Mouse (Mus musculus) adrenal gland, adult 2 months (tissue): ENCODE results near the gene Ankrd13b. TPM values are rescaled to one million over a fixed set of nuclear protein-coding genes. Genes with fewer than 3 reads are reported as not detected.

Source experiments
- DNase-seq: peaks from one replicate; pipeline ENCODE4 v3.0.0; 2021
- polyA plus RNA-seq: library from polyadenylated mRNA; depleted of rRNA; stranded (reverse); fragments of >200 nt; gene quantifications from 2 replicates; pipeline ENCODE4 v1.2.3, GENCODE M21; 2012; rRNA removed
- total RNA-seq, 2 experiments: library from RNA; stranded (reverse); gene quantifications; 2 replicates each; pipeline ENCODE4 v1.2.3; 2021

Ankrd13b gene
- total and polyA plus RNA-seq, 3 experiments, result 6.0 to 24.7 (median 7.3) TPM

DNA sequence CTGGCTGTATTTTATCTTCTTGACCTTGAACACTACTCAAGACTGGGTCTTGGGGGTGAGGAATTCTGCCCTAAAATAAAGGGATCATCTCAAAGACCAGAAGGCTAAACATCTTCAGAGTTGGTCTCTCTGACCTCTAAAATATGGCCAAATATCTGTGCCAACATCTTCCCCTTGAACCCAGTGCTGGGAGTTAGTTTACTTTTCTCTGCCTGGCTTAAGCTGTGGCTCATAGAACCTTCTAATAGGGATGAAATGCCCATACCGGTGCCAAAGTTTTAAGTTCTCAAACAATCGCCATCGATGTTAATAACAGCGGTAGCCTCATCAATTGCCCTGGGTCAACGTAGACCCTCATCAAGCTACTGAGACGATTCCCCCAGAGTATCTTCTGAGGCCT, 27.6 kb downstream of the Ankrd13b start:
- no peak for DNase-seq

DNA sequence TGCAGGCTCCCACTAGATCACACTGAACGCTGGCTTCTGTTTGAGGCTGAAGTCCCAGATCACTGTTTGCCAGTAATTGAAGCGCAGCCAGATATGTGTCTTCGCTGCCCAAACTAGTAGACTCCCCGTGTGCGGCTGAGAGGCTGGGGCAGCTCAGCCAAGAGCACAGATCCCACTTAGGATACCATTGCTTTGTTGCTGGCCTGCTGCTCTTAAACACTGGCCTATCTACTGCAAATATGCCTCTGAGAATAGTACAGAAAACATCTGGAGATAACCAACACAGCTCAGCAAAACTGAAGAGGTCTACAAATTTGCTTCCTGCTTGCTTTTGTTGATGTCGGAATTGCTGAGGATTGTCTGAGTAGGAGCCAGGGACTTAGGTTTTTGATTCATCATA, 32.6 kb downstream of the Ankrd13b start:
- DNase-seq, result no peak

DNA sequence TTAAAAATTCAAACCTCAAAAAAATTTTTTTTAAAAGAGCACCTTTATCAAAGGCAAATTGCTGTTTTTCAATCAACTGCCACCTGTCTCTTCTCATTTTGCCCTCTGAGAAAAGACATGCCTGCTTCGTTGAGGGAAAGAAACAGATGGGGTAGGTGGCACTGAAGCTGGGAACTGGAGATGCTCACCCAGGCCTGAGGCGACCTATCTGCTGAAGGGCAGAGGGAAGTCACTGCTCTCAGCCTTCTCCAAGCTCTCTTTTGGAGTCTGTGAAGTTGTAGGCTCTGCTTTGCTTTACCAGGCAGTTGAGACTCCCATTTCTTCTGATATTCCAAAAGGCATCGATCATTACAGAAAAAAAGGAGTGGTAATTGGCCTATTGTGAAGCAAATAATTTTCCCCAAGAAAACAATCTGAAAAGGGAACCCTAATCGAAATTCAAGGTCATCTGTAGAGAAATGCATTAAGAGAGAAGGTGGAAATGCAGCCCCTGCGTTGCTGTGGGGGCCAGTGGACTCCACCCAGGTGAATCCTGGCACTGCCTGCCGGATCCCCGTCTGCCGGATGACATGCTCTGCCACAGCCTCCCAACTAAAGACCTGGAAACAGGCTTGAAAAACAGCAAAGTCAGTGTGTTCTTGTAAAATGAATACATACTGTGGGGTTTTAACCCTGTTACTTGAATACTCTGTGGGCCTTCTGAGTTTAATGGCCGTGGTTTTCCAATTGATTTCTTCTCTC, 33.5 kb downstream of the Ankrd13b start:
- DNase-seq, result no peak

DNA sequence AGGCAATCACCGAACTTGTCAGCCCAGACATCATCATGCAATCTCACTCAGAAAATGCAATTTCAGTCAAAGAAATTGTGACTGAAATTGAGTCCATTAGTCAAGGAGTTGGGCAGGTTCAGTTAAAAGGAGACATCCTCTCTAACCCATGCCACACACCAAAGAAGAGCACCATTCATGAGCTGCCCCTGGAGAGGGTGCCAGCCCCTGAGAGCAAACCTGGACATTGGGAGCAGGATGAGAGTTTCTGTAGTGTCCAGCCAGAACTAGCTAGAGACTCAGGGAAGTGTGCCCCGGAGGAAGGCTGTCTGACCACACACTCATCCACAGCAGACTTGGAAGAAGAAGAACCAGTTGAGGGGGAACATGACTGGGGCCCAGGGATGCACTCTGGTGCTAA, 36.1 kb downstream of the Ankrd13b start:
- no peak for DNase-seq

DNA sequence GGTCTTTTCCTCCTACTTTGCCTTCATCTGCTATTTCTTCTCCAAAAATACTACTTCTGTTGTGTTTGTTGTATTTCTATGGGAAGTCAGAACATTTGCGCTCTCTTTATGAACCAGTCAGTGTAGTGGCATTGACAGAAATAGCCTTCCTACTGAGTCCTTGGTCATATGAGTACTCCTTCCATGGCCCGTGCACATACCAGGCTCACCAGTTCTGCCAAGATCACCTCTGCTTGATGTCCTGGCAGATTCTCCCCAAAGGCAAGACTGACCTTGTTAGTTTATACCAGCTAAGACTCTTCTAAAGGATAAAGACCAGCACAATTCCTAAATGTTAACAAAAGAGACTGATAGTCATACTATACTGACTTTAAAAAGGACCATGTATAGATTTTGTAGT, 37.8 kb downstream of the Ankrd13b start:
- no peak for DNase-seq

DNA sequence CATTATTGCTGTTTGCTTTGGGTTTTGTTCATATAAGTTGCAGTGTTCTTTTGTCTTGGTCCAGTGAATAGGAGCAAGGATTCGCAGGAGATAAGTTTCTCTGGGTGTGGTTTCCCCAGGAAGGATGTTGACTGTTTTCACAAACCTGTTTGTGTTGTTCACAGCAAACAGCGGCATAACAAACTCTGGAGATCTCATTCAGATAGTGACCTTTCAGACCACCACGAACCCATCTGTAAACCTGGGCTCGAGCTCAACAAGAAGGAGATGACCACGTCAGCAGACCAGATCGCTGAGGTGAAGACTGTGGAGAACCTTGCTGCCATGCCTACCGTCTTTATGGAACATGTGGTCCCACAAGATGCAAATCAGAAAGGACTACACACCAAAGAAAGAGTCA, 40.3 kb downstream of the Ankrd13b start:
- DNase-seq, result no peak

DNA sequence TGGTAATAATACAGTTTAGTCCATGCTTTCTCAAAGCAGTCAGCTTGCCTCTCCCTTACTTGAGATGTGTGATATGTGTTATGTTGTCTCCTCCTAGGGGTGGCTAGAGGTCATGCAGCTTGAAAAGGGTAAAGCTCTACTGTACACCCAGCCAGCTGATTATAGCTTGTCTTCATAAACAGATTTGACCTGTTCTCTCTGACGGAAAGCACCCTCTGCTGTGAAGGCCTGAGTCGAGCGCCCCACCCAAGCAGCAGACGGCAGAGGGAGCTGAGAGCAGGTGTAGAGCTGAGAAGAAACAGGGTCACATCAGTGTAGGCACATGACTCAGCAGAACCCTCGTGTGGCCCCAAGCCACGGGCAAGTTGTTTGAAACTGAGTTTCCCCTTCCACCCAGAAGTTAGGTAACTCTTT, 42.8 kb downstream of the Ankrd13b start:
- DNase-seq, result peak; percentile 65

DNA sequence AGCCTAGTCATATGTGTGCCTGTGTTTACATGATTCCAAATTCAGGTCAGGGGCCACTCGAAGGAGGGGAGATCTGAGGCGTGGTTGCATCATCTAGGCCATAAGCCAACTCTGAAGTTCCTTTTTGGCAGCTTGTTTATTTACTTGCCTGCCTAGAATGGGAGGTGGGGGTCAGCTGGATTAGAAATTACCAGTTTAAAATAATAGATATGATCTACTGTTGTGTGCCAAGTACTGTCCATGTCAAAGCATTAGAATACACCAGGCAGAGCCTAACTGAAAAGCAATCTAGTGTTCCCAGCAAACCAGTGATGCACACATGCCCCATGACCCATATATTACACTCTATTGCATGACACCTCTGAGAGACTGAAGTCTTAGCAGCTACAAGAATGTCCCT, 44.5 kb downstream of the Ankrd13b start:
- peak; percentile 58 for DNase-seq

DNA sequence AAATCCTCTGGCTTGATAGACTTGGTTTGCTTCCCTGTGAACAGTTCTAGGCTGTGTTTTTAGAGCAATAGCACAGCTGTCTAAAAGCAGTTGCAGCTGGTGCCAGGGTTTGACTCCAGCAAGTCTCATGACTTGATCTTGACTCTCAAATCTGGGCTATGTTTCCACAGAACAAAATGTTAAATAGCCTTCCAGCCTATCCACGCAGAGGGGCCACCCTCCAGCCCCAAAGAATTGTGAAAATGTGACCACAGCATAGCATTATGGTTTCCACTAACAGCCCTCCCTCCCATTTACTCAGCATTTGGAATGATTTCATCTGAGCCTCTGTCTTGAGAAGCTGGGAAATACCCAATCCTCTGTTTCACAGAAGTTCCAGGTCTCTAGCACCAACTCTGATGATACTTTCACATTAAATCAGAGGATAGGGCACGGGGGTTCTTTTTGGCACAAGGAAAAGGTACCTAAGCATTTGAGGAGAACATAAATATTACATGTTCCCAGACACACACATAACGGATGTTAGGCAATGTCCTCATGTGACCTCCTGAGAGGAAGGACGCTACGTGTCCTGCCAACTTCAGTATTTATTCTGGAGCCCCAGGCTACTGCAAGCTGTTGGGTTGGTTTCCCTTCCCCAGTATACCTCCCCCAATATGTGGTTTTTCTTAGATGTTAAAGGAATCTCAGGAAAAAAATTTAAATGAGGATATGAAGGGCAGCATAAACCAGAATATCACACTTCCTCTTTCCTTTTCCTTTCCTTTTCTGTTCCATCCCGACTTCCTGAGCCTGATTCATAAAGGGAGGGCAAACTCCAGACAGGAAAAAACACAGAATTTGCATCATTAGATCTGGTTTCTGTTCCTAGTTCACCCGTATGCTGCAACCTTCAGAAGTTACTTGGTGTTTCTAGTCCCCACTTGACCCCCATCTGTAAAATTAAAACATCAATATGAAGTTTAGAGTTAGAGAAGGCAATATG, 47.0 kb downstream of the Ankrd13b start:
- DNase-seq, result peak; percentile 44

DNA sequence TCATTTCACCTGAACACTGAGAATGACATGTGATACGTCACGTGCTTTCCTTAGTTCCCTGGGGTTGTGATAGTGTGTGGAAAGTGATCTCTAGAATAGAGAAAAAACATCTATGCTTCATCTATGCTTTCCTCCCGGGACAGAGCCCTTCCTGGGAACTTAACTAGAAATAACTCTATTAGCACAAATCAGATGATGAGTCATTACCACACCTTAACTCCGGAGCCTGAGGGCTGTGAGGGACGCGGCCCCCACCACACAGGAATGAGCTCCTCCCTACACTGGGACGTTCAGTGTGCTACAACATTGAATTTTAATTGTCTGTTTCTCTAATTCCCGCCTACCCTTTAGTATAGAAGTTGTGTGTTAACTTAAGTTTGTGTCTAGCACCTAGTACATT, 48.5 kb downstream of the Ankrd13b start:
- DNase-seq, result no peak

DNA sequence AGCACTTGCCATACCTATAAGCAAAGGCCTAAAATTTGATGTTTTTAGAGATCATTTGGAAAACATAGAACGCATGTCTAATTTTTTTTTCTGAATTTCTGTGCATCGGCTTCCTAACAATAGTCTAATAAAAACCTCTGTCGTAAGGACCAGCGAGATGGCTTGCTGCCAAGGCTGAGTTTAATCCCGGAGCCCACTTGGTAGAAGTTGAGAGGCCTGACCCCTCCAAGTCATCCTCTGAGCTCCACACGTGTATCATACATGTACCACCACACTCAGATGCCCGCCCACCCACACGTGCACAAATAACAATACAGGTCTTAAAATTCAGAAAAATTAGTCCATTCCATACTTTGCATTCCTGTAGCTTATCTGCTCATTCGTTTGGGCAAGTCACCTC, 49.4 kb downstream of the Ankrd13b start:
- DNase-seq, result no peak

DNA sequence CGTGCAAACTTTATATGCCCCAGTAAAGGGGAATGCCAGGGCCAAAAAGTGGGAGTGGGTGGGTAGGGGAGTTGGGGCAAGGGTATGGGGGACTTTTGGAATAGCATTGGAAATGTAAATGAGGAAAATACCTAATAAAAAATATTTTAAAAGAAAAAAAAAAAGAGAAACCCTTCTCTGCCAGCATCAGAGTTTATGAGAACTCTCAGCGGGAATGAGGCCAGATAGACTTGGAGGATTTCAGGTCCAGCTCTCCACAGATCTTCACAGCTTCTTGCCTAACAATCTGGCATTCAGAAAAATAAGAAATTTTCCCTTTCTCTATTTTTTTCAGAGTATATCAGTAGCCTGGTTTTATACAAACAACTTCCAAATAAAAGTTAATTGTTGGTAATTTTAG, 52.5 kb downstream of the Ankrd13b start:
- no peak for DNase-seq

DNA sequence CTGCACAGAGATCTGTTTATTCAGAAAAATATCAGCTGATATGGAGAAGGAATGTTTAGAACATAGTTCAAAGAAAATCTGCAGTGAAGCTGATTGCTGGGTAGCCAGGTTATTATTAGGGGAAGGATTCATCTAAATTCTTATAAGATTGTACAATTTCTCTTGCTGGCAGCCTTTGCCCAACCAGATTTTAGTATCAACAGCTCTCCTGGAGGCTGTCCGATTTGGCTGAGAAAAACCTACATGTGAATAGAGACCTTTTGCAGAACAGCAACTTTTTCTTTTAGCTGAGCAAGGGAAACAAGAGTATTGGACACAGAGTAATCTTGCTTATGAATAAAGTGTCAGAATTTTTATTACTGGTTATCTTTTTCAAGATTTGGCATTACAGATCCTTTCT, 61.0 kb downstream of the Ankrd13b start:
- no peak for DNase-seq

DNA sequence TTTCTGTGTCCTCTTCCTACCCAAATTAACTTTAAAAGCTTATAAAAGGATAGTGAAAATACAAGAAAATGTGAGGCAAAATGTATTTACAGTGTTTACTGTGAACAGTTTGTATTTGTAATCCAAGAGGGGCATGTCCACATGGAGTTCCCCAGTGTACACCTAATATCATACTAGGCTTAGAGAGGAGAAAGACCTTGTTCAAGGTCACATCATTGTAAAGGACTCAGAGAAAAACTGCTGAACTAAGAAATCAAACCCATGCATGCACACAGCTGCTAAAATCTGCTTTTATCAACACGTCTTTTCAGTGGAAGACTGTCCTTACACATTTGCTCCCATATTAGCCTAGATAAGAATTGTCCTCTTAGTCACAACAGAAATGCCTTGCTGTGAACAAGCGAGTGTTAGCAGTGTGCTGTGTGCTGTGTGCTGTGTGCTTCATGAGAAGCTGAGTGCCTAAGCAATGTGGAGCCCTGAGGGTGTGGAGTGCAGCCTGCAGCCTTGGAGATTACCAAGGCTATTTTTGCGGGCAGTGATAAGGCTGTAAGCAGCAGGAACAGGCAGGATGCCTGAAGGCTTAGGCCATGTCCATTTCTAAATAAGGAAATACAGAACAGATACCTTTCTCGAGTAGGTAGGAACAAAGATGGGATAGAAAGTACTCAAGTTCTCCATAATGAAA, 66.2 kb downstream of the Ankrd13b start:
- DNase-seq, result peak; percentile 39

Other genes starting within 250 kb of the Ankrd13b start
- 1 to 10 TPM; 1.3 to 2.0 TPM for gene Coro6, start 27.3 kb downstream of the Ankrd13b start, total RNA-seq
- gene Coro6, start 27.3 kb downstream of the Ankrd13b start, polyA plus RNA-seq, result 6.0 and 9.2 TPM in 2 replicates
- gene Git1, start 3.9 kb upstream of the Ankrd13b start, total RNA-seq, result 10 to 100 TPM; 42.1 to 48.8 TPM
- 69.5 and 72.1 TPM in 2 replicates for gene Git1, start 3.9 kb upstream of the Ankrd13b start, polyA plus RNA-seq
- gene Abhd15, start 25.4 kb upstream of the Ankrd13b start, total RNA-seq, result 10 to 100 TPM; 12.1 to 29.9 TPM
- gene Abhd15, start 25.4 kb upstream of the Ankrd13b start, polyA plus RNA-seq, result 28.7 and 38.9 TPM in 2 replicates
- 10 to 100 TPM in 1 of 2 experiments, 1 to 10 TPM in 1; 6.3 to 15.6 TPM for gene Trp53i13, start 26.3 kb upstream of the Ankrd13b start, total RNA-seq
- gene Trp53i13, start 26.3 kb upstream of the Ankrd13b start, polyA plus RNA-seq, result 31.1 and 37.1 TPM in 2 replicates
- not detected for gene Gm10392, start 29.5 kb upstream of the Ankrd13b start, total RNA-seq
- 0.08 TPM in 1 of 2 replicates, not detected in the other for gene Gm10392, start 29.5 kb upstream of the Ankrd13b start, polyA plus RNA-seq
- 10 to 100 TPM; 45.9 to 51.0 TPM for gene Taok1, start 118.1 kb upstream of the Ankrd13b start, total RNA-seq
- 2.2 and 2.8 TPM in 2 replicates for gene Taok1, start 118.1 kb upstream of the Ankrd13b start, polyA plus RNA-seq
- gene Nufip2, start 196.5 kb upstream of the Ankrd13b start, total RNA-seq, result 100 to 1,000 TPM in 1 of 2 experiments, 10 to 100 TPM in 1; 63.7 to 111 TPM
- gene Nufip2, start 196.5 kb upstream of the Ankrd13b start, polyA plus RNA-seq, result 21.9 and 25.4 TPM in 2 replicates
- gene Cryba1, start 235.6 kb upstream of the Ankrd13b start, total RNA-seq, result not detected
- gene Cryba1, start 235.6 kb upstream of the Ankrd13b start, polyA plus RNA-seq, result not detected in 2 replicates